In genomic region chr4:100169683-100170082, GRCm38 (mm10) we compare ENCODE assay signal across 9 mouse cellular contexts.
DNase-seq lines count a peak whose midpoint lies in the region; ATAC-seq and TF ChIP-seq lines count a peak whose summit lies in the region.
"Had no signal": no experiment of that assay in that cellular context is flagged by ENCODE, and none has a peak within 500 bp of the region (broad histone marks: within the 10 kb centered on the region; RNA-seq: fewer than 3 reads in every experiment).

No protein-coding gene starts in this region.

- WGBS in lung, embryonic 15.5 days = 41% methylated on average over 5 of the region's 5 CpGs
- 43% methylated on average over 5 of the region's 5 CpGs for WGBS in hindbrain, postnatal 0 days
- WGBS in neural tube, embryonic 13.5 days = 58% methylated on average over 5 of the region's 5 CpGs

- H3K36me3 ChIP-seq in lung, embryonic 15.5 days = no peaks in the 10 kb centered on the region
- no peaks in the 10 kb centered on the region for H3K36me3 ChIP-seq in hindbrain, postnatal 0 days (ENCODE audit: insufficient read depth, low read length)
- no peaks in the 10 kb centered on the region for H3K36me3 ChIP-seq in neural tube, embryonic 13.5 days

- DNase-seq in frontal cortex, postnatal 14 days (ENCODE audit: low spot score in 2 of 2) = no peak
- no peak for DNase-seq in lung, postnatal 14 days
- DNase-seq in hindbrain, postnatal 0 days (ENCODE audit: low spot score) = peak; percentile 15
- no peak for DNase-seq in right cerebral cortex, postnatal 14 days

- H3K9me3 ChIP-seq in lung, embryonic 15.5 days = no peaks in the 10 kb centered on the region
- H3K9me3 ChIP-seq in hindbrain, postnatal 0 days (ENCODE audit: low read length) = no peaks in the 10 kb centered on the region
- H3K9me3 ChIP-seq in neural tube, embryonic 13.5 days = no peaks in the 10 kb centered on the region

- H3K4me2 ChIP-seq in lung, embryonic 15.5 days = peak overlapping the region; percentile 38
- no peak overlapping the region for H3K4me2 ChIP-seq in hindbrain, postnatal 0 days (ENCODE audit: low read depth, low read length)
- H3K4me2 ChIP-seq in neural tube, embryonic 13.5 days = peak overlapping the region; percentile 35; the same call in 1 of the 2 replicates

- no peak for TF ChIP-seq CTCF in hindbrain, postnatal 0 days (IDR thresholded peaks at IDR 0.05; ENCODE audit: low read depth)

- H3K4me1 ChIP-seq in lung, embryonic 15.5 days = peaks cover 62% of the 10 kb centered on the region
- H3K4me1 ChIP-seq in hindbrain, postnatal 0 days (ENCODE audit: insufficient read depth, low read length) = peaks cover 8% of the 10 kb centered on the region; the same call in 1 of the 2 replicates
- H3K4me1 ChIP-seq in neural tube, embryonic 13.5 days (replicated peaks) = peaks cover 30% of the 10 kb centered on the region

- ATAC-seq in frontal cortex, adult (ENCODE audit: low TSS enrichment) = peak; percentile 67; the same call in 1 of the 2 replicates
- peak; percentile 65; the same call in 1 of the 2 replicates for ATAC-seq in lung, embryonic 15.5 days (ENCODE audit: borderline replicate concordance, extremely low read depth, low FRiP score, low TSS enrichment)
- ATAC-seq in hindbrain, postnatal 0 days = 0 out of 2 replicates have a peak, but pooled peaks have one; percentile 51
- ATAC-seq in neural tube, embryonic 13.5 days (ENCODE audit: low read depth) = peak; percentile 74; the same call in 1 of the 2 replicates
- no peak for ATAC-seq in megakaryocyte, adult 5-6 weeks (ENCODE audit: poor library complexity, severe bottlenecking)
- ATAC-seq: Patski had no signal

- H3K9ac ChIP-seq in lung, embryonic 15.5 days = no peak overlapping the region
- H3K9ac ChIP-seq in hindbrain, postnatal 0 days (replicated peaks; ENCODE audit: low read length) = no peak overlapping the region
- no peak overlapping the region for H3K9ac ChIP-seq in neural tube, embryonic 13.5 days

- no peak overlapping the region for H3K4me3 ChIP-seq in lung, embryonic 15.5 days
- H3K4me3 ChIP-seq in hindbrain, postnatal 0 days (ENCODE audit: low read length) = no peak overlapping the region
- H3K4me3 ChIP-seq in neural tube, embryonic 13.5 days = no peak overlapping the region

- H3K27me3 ChIP-seq in lung, embryonic 15.5 days = no peaks in the 10 kb centered on the region
- no peaks in the 10 kb centered on the region for H3K27me3 ChIP-seq in hindbrain, postnatal 0 days (ENCODE audit: insufficient read depth, low read length)
- no peaks in the 10 kb centered on the region for H3K27me3 ChIP-seq in neural tube, embryonic 13.5 days
- H3K27me3 ChIP-seq: Patski had no signal

- H3K27ac ChIP-seq in lung, embryonic 15.5 days = peak overlapping the region; percentile 69
- peak overlapping the region; percentile 27; the same call in 1 of the 2 replicates for H3K27ac ChIP-seq in hindbrain, postnatal 0 days
- H3K27ac ChIP-seq in neural tube, embryonic 13.5 days (replicated peaks) = peak overlapping the region; percentile 52
